10 mouse cellular contexts compared by ENCODE assay signal in genomic region chr1:52158490-52159381, GRCm38 (mm10). TPM values are rescaled to one million over a fixed set of nuclear protein-coding genes. Genes with fewer than 3 reads are reported as not detected.
DNase-seq lines count a peak whose midpoint lies in the region; ATAC-seq lines count a peak whose summit lies in the region.
"Had no signal": no experiment of that assay in that cellular context is flagged by ENCODE, and none has a peak within 500 bp of the region (broad histone marks: within the 10 kb centered on the region; RNA-seq: fewer than 3 reads in every experiment).

No protein-coding gene starts in this region.

- no peaks in the 10 kb centered on the region for H3K9me3 ChIP-seq in hindbrain, embryonic 16.5 days (ENCODE audit: control insufficient read depth, low read length)

- no peaks in the 10 kb centered on the region for H3K27me3 ChIP-seq in hindbrain, embryonic 16.5 days (replicated peaks; ENCODE audit: control insufficient read depth, insufficient read depth, low read length)

- H3K4me1 ChIP-seq in hindbrain, embryonic 16.5 days (ENCODE audit: control insufficient read depth, insufficient read depth, low read depth, low read length): no peaks in the 10 kb centered on the region

- no peak overlapping the region for H3K27ac ChIP-seq in hindbrain, embryonic 16.5 days (ENCODE audit: low read depth, low read length)

- WGBS in hindbrain, embryonic 16.5 days: 84% methylated on average over 17 of the region's 17 CpGs

- DNase-seq in adrenal gland, adult (ENCODE audit: inconsistent age in 2 of 2, low spot score in 1 of 2): peak; percentile 71 to 85
- no peak for DNase-seq in adrenal gland, postnatal 4 days (ENCODE audit: low spot score in 2 of 2)
- DNase-seq in left cerebral cortex, adult 9 months (ENCODE audit: low spot score in 2 of 2): peak; percentile 51 to 68
- DNase-seq in left cerebral cortex, postnatal 4 days: no peak
- DNase-seq in adrenal gland, postnatal 36 days: peak; percentile 61 to 63
- DNase-seq in left cerebral cortex, postnatal 36 days (ENCODE audit: low spot score in 2 of 2): peak; percentile 65 to 69
- DNase-seq in urinary bladder, adult 18-20 months (ENCODE audit: low spot score in 2 of 2): no peak
- DNase-seq: cerebellum, postnatal 36 days had no signal

- no peak overlapping the region for H3K4me2 ChIP-seq in hindbrain, embryonic 16.5 days (ENCODE audit: low read length)

- ATAC-seq in hindbrain, embryonic 16.5 days: no peak
- ATAC-seq: forebrain, embryonic 14.5 days had no signal

- intact Hi-C loops in left cerebral cortex, postnatal 4 days (cut with DNase I): no loop called here
- intact Hi-C loops in left cerebral cortex, postnatal 36 days (cut with DNase I): loop anchor here (5.0 kb wide), 1 partner anchor 74 kb away; the partner anchor contains the start of gene Gls

- peaks cover 2% of the 10 kb centered on the region; the same call in 1 of the 2 replicates for H3K36me3 ChIP-seq in hindbrain, embryonic 16.5 days (ENCODE audit: control insufficient read depth, insufficient read depth, low read length)

- no peak overlapping the region for H3K9ac ChIP-seq in hindbrain, embryonic 16.5 days (ENCODE audit: low read depth, low read length)

- H3K4me3 ChIP-seq in hindbrain, embryonic 16.5 days (ENCODE audit: low read length): no peak overlapping the region

RNA-seq across cellular contexts. Expression of gene Stat1, which starts 39.5 kb away (rescaled TPM):
- total RNA-seq in adrenal gland, postnatal 4 days (2021): 10 to 100 TPM; 47.3 to 61.6 TPM
- total RNA-seq in left cerebral cortex, postnatal 4 days (2021): 1 to 10 TPM; 7.9 to 9.5 TPM
- total RNA-seq in adrenal gland, postnatal 36 days (2021): 100 to 1,000 TPM in 1 of 2 experiments, 10 to 100 TPM in 1; 88.7 to 112 TPM
- 10 to 100 TPM; 19.1 to 19.8 TPM for total RNA-seq in left cerebral cortex, postnatal 36 days (2021)
- polyA plus RNA-seq in hindbrain, embryonic 16.5 days (2015; fragmentation: Nextera tagmentation; extraction: Ambion mirVana): 13.8 and 14.2 TPM in 2 replicates

Comparison
In these comparisons a context has a peak if more than half of its experiments do, and no peak if none do; other contexts are left out.
1. DNase-seq: peak in adrenal gland, adult (2 of 2), left cerebral cortex, adult 9 months (2 of 2), adrenal gland, postnatal 36 days (2 of 2) and left cerebral cortex, postnatal 36 days (2 of 2); none in adrenal gland, postnatal 4 days (0 of 2), left cerebral cortex, postnatal 4 days (single experiment) and urinary bladder, adult 18-20 months (0 of 2).